Mouse (Mus musculus): ENCODE data around the gene Olfr1174-ps. TPM values are rescaled to one million over a fixed set of nuclear protein-coding genes. Genes with fewer than 3 reads are reported as not detected.

The Olfr1174-ps gene
- polyA plus RNA-seq (2016; fragmentation: Nextera tagmentation; extraction: Ambion mirVana): not detected in 2 replicates

- no peaks in the 10 kb centered on the region for H3K27me3 ChIP-seq (ENCODE audit: low read depth, poor library complexity, severe bottlenecking)
- WGBS: 91% methylated on average over 4 of the region's 4 CpGs
- no peak for DNase-seq (ENCODE audit: low spot score)
- H3K9me3 ChIP-seq (replicated peaks): no peaks in the 10 kb centered on the region
- H3K27ac ChIP-seq (replicated peaks): no peak within 1 kb of the TSS
- H3K4me3 ChIP-seq: no peak within 1 kb of the TSS
- H3K4me1 ChIP-seq: no peaks in the 10 kb centered on the region
- no peaks in the 10 kb centered on the region for H3K36me3 ChIP-seq
These were observed at the start of gene Olfr1174-ps for GRCm38 (mm10) chr2:88315035-88315434. Olfr1174-ps (minus strand) TSS chr2:88315135.

- Histone ChIP-seq H3K27ac (replicated peaks) (no peak overlapping the region), H3K4me3 (no peak overlapping the region), H3K27me3 (ENCODE audit: low read depth, poor library complexity, severe bottlenecking) (no peaks in the 10 kb centered on the region), H3K9me3 (replicated peaks) (no peaks in the 10 kb centered on the region), H3K36me3 (no peaks in the 10 kb centered on the region), H3K4me1 (no peaks in the 10 kb centered on the region)
- no peak for DNase-seq (ENCODE audit: low spot score)
- WGBS: 7% methylated on average over 2 of the region's 2 CpGs
These were observed 41.4 kb upstream of the Olfr1174-ps start for GRCm38 (mm10) chr2:88356304-88356703.

- Histone ChIP-seq H3K4me1 (no peaks in the 10 kb centered on the region), H3K36me3 (no peaks in the 10 kb centered on the region), H3K4me3 (no peak within 1 kb of the TSS), H3K27ac (replicated peaks) (no peak within 1 kb of the TSS), H3K9me3 (replicated peaks) (no peaks in the 10 kb centered on the region), H3K27me3 (ENCODE audit: low read depth, poor library complexity, severe bottlenecking) (no peaks in the 10 kb centered on the region)
- WGBS: 86% methylated on average over 1 of the region's 1 CpGs
- DNase-seq (ENCODE audit: low spot score): no peak
These were observed 31.5 kb upstream of the Olfr1174-ps start, which contains the start of gene Olfr1177-ps for GRCm38 (mm10) chr2:88346392-88346791. Olfr1177-ps (minus strand) TSS chr2:88346492.

DNA sequence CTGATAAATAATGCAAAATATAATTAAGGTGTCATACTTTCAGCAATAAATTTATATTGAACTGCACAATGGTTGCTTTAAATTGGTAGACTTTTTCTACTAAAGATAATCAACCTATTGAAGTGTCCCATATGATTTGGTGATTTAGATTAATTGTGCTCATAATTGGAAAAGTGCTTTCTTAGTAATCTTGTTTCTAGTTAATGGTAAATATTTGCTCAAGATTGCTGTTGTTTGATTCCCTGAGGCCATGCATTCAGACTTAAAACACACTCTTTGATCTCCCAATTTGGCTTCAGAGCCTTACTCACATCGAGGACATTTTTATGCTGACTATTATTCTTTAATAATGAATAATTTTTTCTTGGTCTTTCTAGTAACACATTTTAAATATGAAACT, 21.5 kb upstream of the Olfr1174-ps start, which contains the start of gene Olfr1176:
Gene Olfr1176, plus strand, starts transcription at position 301 of the 400 bp plus-strand sequence.
- Histone ChIP-seq H3K27ac (replicated peaks) (no peak within 1 kb of the TSS), H3K4me3 (no peak within 1 kb of the TSS), H3K27me3 (ENCODE audit: low read depth, poor library complexity, severe bottlenecking) (no peaks in the 10 kb centered on the region), H3K36me3 (no peaks in the 10 kb centered on the region), H3K9me3 (replicated peaks) (no peaks in the 10 kb centered on the region), H3K4me1 (no peaks in the 10 kb centered on the region)
- DNase-seq (ENCODE audit: low spot score): no peak
- 81% methylated on average over 1 of the region's 1 CpGs for WGBS

DNA sequence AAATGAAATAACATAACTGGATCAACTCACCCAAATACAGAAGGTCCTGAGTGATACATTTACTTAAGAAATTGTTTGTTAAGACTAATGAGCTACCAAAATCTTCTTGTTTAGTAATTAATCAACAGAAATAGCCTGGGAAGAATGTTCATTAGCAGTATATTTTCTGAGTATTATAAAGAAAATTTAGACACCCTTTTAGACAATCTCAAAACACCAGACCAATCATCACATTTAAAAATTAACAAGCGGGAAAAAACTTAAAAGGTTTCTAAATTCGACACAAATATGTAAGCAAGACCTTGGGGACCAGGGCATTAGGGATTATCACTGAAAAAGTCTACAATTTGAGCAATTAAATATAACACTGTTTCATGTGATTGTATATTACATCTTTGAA, 12.2 kb upstream of the Olfr1174-ps start, which contains the start of gene Olfr1175-ps:
Gene Olfr1175-ps, minus strand, starts transcription at position 101 of the 400 bp plus-strand sequence.
- Histone ChIP-seq H3K27me3 (ENCODE audit: low read depth, poor library complexity, severe bottlenecking) (no peaks in the 10 kb centered on the region), H3K9me3 (replicated peaks) (no peaks in the 10 kb centered on the region), H3K36me3 (no peaks in the 10 kb centered on the region), H3K4me3 (no peak within 1 kb of the TSS), H3K4me1 (no peaks in the 10 kb centered on the region), H3K27ac (replicated peaks) (no peak within 1 kb of the TSS)
- 84% methylated on average over 2 of the region's 2 CpGs for WGBS
- DNase-seq (ENCODE audit: low spot score): no peak

GRCm38 (mm10) chr2:88279775-88280174, 35.2 kb downstream of the Olfr1174-ps start, which contains the start of gene Olfr1173:
Olfr1173 (minus strand) TSS chr2:88279875.
- Histone ChIP-seq H3K36me3 (no peaks in the 10 kb centered on the region), H3K27ac (replicated peaks) (no peak within 1 kb of the TSS), H3K9me3 (replicated peaks) (no peaks in the 10 kb centered on the region), H3K4me3 (no peak within 1 kb of the TSS), H3K27me3 (ENCODE audit: low read depth, poor library complexity, severe bottlenecking) (no peaks in the 10 kb centered on the region), H3K4me1 (no peaks in the 10 kb centered on the region)
- no peak for DNase-seq (ENCODE audit: low spot score)

Other genes starting within 250 kb of the Olfr1174-ps start
- gene Olfr1163, start 243.3 kb downstream of the Olfr1174-ps start, polyA plus RNA-seq (2016; fragmentation: Nextera tagmentation; extraction: Ambion mirVana): not detected in 2 replicates
- gene Olfr1164, start 221.2 kb downstream of the Olfr1174-ps start, polyA plus RNA-seq (2016; fragmentation: Nextera tagmentation; extraction: Ambion mirVana): not detected in 2 replicates
- not detected in 2 replicates for gene Olfr1166, start 186.9 kb downstream of the Olfr1174-ps start, polyA plus RNA-seq (2016; fragmentation: Nextera tagmentation; extraction: Ambion mirVana)
- gene Olfr1167, start 159.9 kb downstream of the Olfr1174-ps start, polyA plus RNA-seq (2016; fragmentation: Nextera tagmentation; extraction: Ambion mirVana): not detected in 2 replicates
- gene Olfr1168, start 133.3 kb downstream of the Olfr1174-ps start, polyA plus RNA-seq (2016; fragmentation: Nextera tagmentation; extraction: Ambion mirVana): not detected in 2 replicates
- not detected in 2 replicates for gene Olfr1170, start 86.8 kb downstream of the Olfr1174-ps start, polyA plus RNA-seq (2016; fragmentation: Nextera tagmentation; extraction: Ambion mirVana)
- gene Olfr1173, start 35.3 kb downstream of the Olfr1174-ps start, polyA plus RNA-seq (2016; fragmentation: Nextera tagmentation; extraction: Ambion mirVana): not detected in 2 replicates
- not detected in 2 replicates for gene Olfr1175-ps, start 12.1 kb upstream of the Olfr1174-ps start, polyA plus RNA-seq (2016; fragmentation: Nextera tagmentation; extraction: Ambion mirVana)
- not detected in 2 replicates for gene Olfr1176, start 21.6 kb upstream of the Olfr1174-ps start, polyA plus RNA-seq (2016; fragmentation: Nextera tagmentation; extraction: Ambion mirVana)
- not detected in 2 replicates for gene Olfr1177-ps, start 31.4 kb upstream of the Olfr1174-ps start, polyA plus RNA-seq (2016; fragmentation: Nextera tagmentation; extraction: Ambion mirVana)
- not detected in 2 replicates for gene Olfr1178, start 71.9 kb upstream of the Olfr1174-ps start, polyA plus RNA-seq (2016; fragmentation: Nextera tagmentation; extraction: Ambion mirVana)
- not detected in 2 replicates for gene Olfr1179, start 91.3 kb upstream of the Olfr1174-ps start, polyA plus RNA-seq (2016; fragmentation: Nextera tagmentation; extraction: Ambion mirVana)
- not detected in 2 replicates for gene Olfr1180, start 104.0 kb upstream of the Olfr1174-ps start, polyA plus RNA-seq (2016; fragmentation: Nextera tagmentation; extraction: Ambion mirVana)
- not detected in 2 replicates for gene Olfr1181, start 111.0 kb upstream of the Olfr1174-ps start, polyA plus RNA-seq (2016; fragmentation: Nextera tagmentation; extraction: Ambion mirVana)
- not detected in 2 replicates for gene Gm13757, start 134.0 kb upstream of the Olfr1174-ps start, polyA plus RNA-seq (2016; fragmentation: Nextera tagmentation; extraction: Ambion mirVana)
- gene Olfr1183, start 139.7 kb upstream of the Olfr1174-ps start, polyA plus RNA-seq (2016; fragmentation: Nextera tagmentation; extraction: Ambion mirVana): not detected in 2 replicates
- gene Olfr1184, start 168.5 kb upstream of the Olfr1174-ps start, polyA plus RNA-seq (2016; fragmentation: Nextera tagmentation; extraction: Ambion mirVana): not detected in 2 replicates
- not detected in 2 replicates for gene Olfr1185-ps1, start 178.2 kb upstream of the Olfr1174-ps start, polyA plus RNA-seq (2016; fragmentation: Nextera tagmentation; extraction: Ambion mirVana)
- gene Olfr1186, start 203.4 kb upstream of the Olfr1174-ps start, polyA plus RNA-seq (2016; fragmentation: Nextera tagmentation; extraction: Ambion mirVana): not detected in 2 replicates
- gene Olfr1188, start 241.8 kb upstream of the Olfr1174-ps start, polyA plus RNA-seq (2016; fragmentation: Nextera tagmentation; extraction: Ambion mirVana): not detected in 2 replicates

All from midbrain, embryonic 10.5 days (tissue).